Mouse (Mus musculus) forebrain, embryonic 13.5 days (tissue): ENCODE measurements at regions not wholly inside any gene's neighbourhood (a gene's known extent, or its start where the extent isn't known, plus 50 kb on each side); places are given as distances from the start of the nearest gene placed in this dataset.

Source experiments
- ATAC-seq: fragments of 200-750 bp; cut with Nextera tagmentation; 2 replicates; pipeline ENCODE4 v1.8.0; 2017
- H3K27ac ChIP-seq: fragments of 300-500 bp; sonication (generic); 2 replicates; pipeline ENCODE4 v1.5.1; 2015; ENCODE audit warnings: inconsistent platforms, mild to moderate bottlenecking, moderate library complexity
- H3K27me3 ChIP-seq: fragments of 300-500 bp; sonication (generic); 2 replicates; pipeline ENCODE4 v1.6.1; 2015; ENCODE audit warnings: mild to moderate bottlenecking, inconsistent platforms
- H3K36me3 ChIP-seq: fragments of 300-500 bp; sonication (generic); 2 replicates; pipeline ENCODE4 v1.6.1; 2015; ENCODE audit warnings: mild to moderate bottlenecking, inconsistent platforms; ENCODE audit not compliant: poor library complexity, severe bottlenecking
- H3K4me1 ChIP-seq: fragments of 300-500 bp; sonication (generic); 2 replicates; pipeline ENCODE4 v1.6.1; 2015; ENCODE audit warnings: inconsistent platforms
- H3K4me2 ChIP-seq: fragments of 300-500 bp; sonication (generic); 2 replicates; pipeline ENCODE4 v1.6.1; 2015; ENCODE audit warnings: inconsistent platforms, mild to moderate bottlenecking, moderate library complexity
- H3K4me3 ChIP-seq: fragments of 300-500 bp; sonication (generic); 2 replicates; pipeline ENCODE4 v1.5.1; 2015; ENCODE audit warnings: mild to moderate bottlenecking, inconsistent platforms
- H3K9ac ChIP-seq: fragments of 300-500 bp; sonication (generic); 2 replicates; pipeline ENCODE4 v1.6.1; 2015; ENCODE audit warnings: mild to moderate bottlenecking, inconsistent platforms
- H3K9me3 ChIP-seq: fragments of 300-500 bp; sonication (generic); replicated peaks from 2 replicates; pipeline ENCODE4 v1.6.1; 2016; ENCODE audit warnings: inconsistent platforms
- WGBS: fragments of 180-500 bp; shearing (Covaris S2); methylation state at CpG from one replicate; pipeline ENCODE4 v1.1.7; 2015; 5-methylcytosine and 5-hydroxymethylcytosine counted together

DNA sequence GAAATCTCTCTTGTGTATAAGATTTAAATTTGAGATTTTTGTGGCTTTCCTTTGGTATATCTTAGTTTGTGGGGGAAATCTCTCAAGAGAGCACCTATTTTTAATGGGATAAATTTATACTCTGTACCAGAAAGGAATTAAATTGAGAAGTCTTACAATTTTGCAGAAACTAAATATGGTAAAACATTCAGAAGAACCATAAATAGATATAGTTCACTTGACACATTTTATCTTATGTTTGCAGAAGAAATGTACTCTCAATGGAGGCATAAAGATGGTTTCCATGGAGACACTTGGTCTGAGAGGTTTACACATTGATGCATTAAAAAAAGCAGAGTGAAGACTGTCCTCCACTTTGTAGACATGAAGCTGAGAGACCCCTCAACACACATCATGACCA lies 86.9 kb downstream of the Ndufa10 start:
- Histone ChIP-seq H3K27ac (no peak overlapping the region), H3K27me3 (no peaks in the 10 kb centered on the region), H3K4me1 (no peaks in the 10 kb centered on the region), H3K36me3 (no peaks in the 10 kb centered on the region), H3K4me2 (no peak overlapping the region), H3K9me3 (no peaks in the 10 kb centered on the region; the same call in 1 of the 2 replicates), H3K4me3 (no peak overlapping the region), H3K9ac (no peak overlapping the region)
- ATAC-seq = no peak

GRCm38 (mm10) chr1:92384945-92385344 lies 88.7 kb downstream of the Ndufa10 start:
- H3K4me1 ChIP-seq = no peaks in the 10 kb centered on the region
- no peak for ATAC-seq

GRCm38 (mm10) chr1:92383749-92384148 lies 89.9 kb downstream of the Ndufa10 start:
- no peak for ATAC-seq
- Histone ChIP-seq H3K9ac (no peak overlapping the region), H3K4me3 (no peak overlapping the region), H3K4me2 (no peak overlapping the region), H3K9me3 (no peaks in the 10 kb centered on the region; the same call in 1 of the 2 replicates), H3K36me3 (no peaks in the 10 kb centered on the region), H3K27me3 (no peaks in the 10 kb centered on the region), H3K27ac (no peak overlapping the region), H3K4me1 (no peaks in the 10 kb centered on the region)
- WGBS = 85% methylated on average over 4 of the region's 4 CpGs

More at GRCm38 (mm10) chr1:92384945-92385344, 88.7 kb downstream of the Ndufa10 start:
- no peaks in the 10 kb centered on the region; the same call in 1 of the 2 replicates for H3K9me3 ChIP-seq
- no peak overlapping the region for H3K9ac ChIP-seq
- H3K27ac ChIP-seq = no peak overlapping the region
- H3K4me2 ChIP-seq = no peak overlapping the region
- no peak overlapping the region for H3K4me3 ChIP-seq
- no peaks in the 10 kb centered on the region for H3K27me3 ChIP-seq
- H3K36me3 ChIP-seq = no peaks in the 10 kb centered on the region

- H3K4me3 ChIP-seq = no peak overlapping the region
- no peaks in the 10 kb centered on the region for H3K9me3 ChIP-seq
- H3K36me3 ChIP-seq = no peaks in the 10 kb centered on the region
- H3K9ac ChIP-seq = no peak overlapping the region
- no peak for ATAC-seq
- H3K4me2 ChIP-seq = no peak overlapping the region
- no peak overlapping the region for H3K27ac ChIP-seq
- 76% methylated on average over 3 of the region's 3 CpGs for WGBS
- H3K27me3 ChIP-seq = no peaks in the 10 kb centered on the region
- no peaks in the 10 kb centered on the region for H3K4me1 ChIP-seq
These were observed 94.2 kb downstream of the Ndufa10 start for GRCm38 (mm10) chr1:92379510-92379886.

GRCm38 (mm10) chr1:92378741-92379509 lies 94.7 kb downstream of the Ndufa10 start:
- no peak overlapping the region for H3K27ac ChIP-seq
- H3K27me3 ChIP-seq = no peaks in the 10 kb centered on the region
- 66% methylated on average over 8 of the region's 8 CpGs for WGBS
- no peak overlapping the region for H3K4me2 ChIP-seq
- no peak overlapping the region for H3K9ac ChIP-seq
- no peak overlapping the region for H3K4me3 ChIP-seq
- H3K36me3 ChIP-seq = no peaks in the 10 kb centered on the region
- no peaks in the 10 kb centered on the region for H3K9me3 ChIP-seq
- ATAC-seq = no peak
- H3K4me1 ChIP-seq = no peaks in the 10 kb centered on the region

DNA sequence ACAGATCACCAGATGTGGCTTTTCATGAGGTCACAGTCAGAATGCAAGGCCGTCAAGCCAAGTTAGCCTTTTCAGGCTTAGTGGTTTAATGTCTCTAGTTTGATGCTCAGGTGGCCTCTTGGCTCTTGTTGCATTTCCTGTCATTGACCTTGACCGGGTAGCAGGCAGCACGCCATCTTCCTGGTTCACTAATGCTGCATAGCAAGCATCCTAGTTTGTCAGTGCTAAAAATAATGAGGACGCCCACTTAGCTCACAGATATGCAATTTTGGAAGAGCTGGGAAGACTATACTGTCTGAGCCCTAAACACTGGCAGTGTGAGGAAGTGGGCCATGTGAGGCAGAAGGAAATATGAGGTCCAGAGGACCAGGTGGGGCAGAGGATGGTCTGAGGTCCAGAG lies 97.2 kb downstream of the Ndufa10 start:
- Histone ChIP-seq H3K27me3 (no peaks in the 10 kb centered on the region), H3K4me2 (no peak overlapping the region), H3K27ac (no peak overlapping the region), H3K9me3 (no peaks in the 10 kb centered on the region), H3K9ac (no peak overlapping the region), H3K36me3 (no peaks in the 10 kb centered on the region), H3K4me3 (no peak overlapping the region), H3K4me1 (peaks cover 12% of the 10 kb centered on the region)
- ATAC-seq = no peak
- WGBS = 89% methylated on average over 4 of the region's 4 CpGs

DNA sequence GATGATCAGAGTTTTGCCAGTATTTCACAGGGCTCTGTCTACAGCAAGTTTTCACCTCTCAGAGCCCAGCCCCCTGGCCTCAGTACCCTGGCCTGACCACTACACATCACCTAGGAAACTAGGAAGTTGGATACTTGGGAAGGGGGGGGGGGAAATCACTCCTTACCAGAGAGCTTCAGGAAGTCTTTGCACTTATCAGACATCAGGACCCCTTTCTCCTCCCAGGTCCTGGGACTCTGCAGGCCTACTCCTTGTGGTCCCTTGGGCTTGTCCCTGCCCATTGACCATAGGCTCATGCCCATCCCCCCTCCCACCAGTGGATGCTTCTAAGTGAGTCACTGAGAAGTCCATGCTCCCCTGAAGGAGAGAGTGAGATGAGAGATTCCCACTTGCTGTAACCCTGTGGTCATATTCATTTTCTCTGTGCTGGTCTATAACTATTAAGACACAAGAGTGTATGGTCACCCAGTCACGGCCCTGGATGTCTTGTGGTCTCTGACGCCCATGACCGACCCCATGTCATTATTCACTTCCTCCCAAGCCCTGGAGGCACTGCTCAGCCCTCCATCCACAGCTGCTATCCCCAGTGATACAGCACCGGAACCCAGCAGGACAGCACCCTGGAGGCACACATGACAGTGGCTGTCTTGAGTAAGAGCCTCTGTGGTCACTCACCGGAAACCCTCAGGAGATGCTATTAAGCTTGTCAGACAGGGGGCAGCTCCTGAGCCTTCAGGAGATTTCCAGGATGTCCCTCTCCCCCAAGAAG lies 101.3 kb downstream of the Ndufa10 start:
- peaks cover 17% of the 10 kb centered on the region for H3K4me1 ChIP-seq
- H3K9me3 ChIP-seq = no peaks in the 10 kb centered on the region
- WGBS = 90% methylated on average over 5 of the region's 5 CpGs
- H3K36me3 ChIP-seq = no peaks in the 10 kb centered on the region
- 0 out of 2 replicates have a peak, but pooled peaks have one; percentile 20 for ATAC-seq
- H3K27me3 ChIP-seq = no peaks in the 10 kb centered on the region
- no peak overlapping the region for H3K4me3 ChIP-seq
- H3K9ac ChIP-seq = no peak overlapping the region
- H3K27ac ChIP-seq = peak overlapping the region; percentile 66
- 0 out of 2 replicates have a peak overlapping the region, but pooled peaks have one; percentile 6 for H3K4me2 ChIP-seq

GRCm38 (mm10) chr1:92371357-92371981 lies 102.2 kb downstream of the Ndufa10 start:
- Histone ChIP-seq H3K9me3 (no peaks in the 10 kb centered on the region), H3K27me3 (no peaks in the 10 kb centered on the region), H3K27ac (peak overlapping the region; percentile 66), H3K9ac (no peak overlapping the region), H3K4me1 (peaks cover 17% of the 10 kb centered on the region), H3K4me3 (no peak overlapping the region), H3K36me3 (no peaks in the 10 kb centered on the region), H3K4me2 (peak overlapping the region; percentile 6; the same call in 1 of the 2 replicates)
- WGBS = 48% methylated on average over 11 of the region's 11 CpGs
- ATAC-seq = peak; percentile 79

DNA sequence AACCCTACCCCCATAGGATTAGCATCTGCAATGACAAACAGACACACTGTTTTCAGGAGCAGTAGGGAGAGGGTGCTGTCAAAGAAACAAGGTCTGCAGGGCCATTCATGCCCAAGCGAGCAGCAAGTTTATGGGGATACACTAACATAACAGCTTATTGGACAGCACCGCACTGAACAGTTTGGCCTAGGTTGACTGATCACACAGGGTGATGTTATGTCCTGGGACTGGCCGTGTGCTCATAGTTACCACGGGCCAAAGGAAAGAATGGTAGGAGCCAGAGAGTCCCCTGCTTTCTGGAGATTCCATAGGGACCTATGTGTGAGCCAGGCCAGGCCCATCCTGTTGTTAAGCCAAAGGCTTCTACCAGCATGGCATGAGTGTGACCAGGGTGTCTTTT lies 102.8 kb downstream of the Ndufa10 start:
- H3K36me3 ChIP-seq = no peaks in the 10 kb centered on the region
- H3K4me2 ChIP-seq = no peak overlapping the region
- H3K9ac ChIP-seq = no peak overlapping the region
- no peak overlapping the region for H3K4me3 ChIP-seq
- 93% methylated on average over 4 of the region's 4 CpGs for WGBS
- H3K4me1 ChIP-seq = peaks cover 17% of the 10 kb centered on the region
- no peaks in the 10 kb centered on the region for H3K9me3 ChIP-seq
- ATAC-seq = no peak
- H3K27ac ChIP-seq = no peak overlapping the region
- H3K27me3 ChIP-seq = no peaks in the 10 kb centered on the region

DNA sequence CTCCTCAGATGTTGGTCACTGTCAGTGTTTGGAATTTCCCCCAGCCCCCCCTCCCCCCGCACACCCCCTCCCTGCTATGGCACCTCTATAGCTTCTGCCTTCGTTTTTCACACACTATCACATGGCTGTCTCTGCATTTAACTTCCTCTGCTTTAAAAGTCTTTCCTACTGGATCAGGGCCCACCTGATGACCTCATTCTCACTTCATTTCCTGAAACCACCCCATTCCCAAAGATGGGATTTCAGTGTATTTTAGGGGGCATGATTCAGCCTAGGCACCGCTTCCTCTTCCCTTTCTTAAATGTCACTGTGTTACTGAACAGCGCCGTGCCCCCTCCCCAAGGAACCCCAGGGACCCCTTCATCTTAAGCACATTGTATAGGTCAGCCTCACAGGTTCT lies 103.7 kb downstream of the Ndufa10 start:
- no peak for ATAC-seq
- no peaks in the 10 kb centered on the region for H3K27me3 ChIP-seq
- H3K9ac ChIP-seq = no peak overlapping the region
- H3K36me3 ChIP-seq = no peaks in the 10 kb centered on the region
- no peaks in the 10 kb centered on the region for H3K9me3 ChIP-seq
- no peak overlapping the region for H3K4me3 ChIP-seq
- no peak overlapping the region for H3K27ac ChIP-seq
- WGBS = 93% methylated on average over 5 of the region's 5 CpGs
- H3K4me2 ChIP-seq = no peak overlapping the region
- H3K4me1 ChIP-seq = peaks cover 17% of the 10 kb centered on the region

- no peak overlapping the region for H3K9ac ChIP-seq
- WGBS = 82% methylated on average over 5 of the region's 5 CpGs
- no peak overlapping the region for H3K4me3 ChIP-seq
- no peaks in the 10 kb centered on the region for H3K36me3 ChIP-seq
- no peak for ATAC-seq
- no peak overlapping the region for H3K27ac ChIP-seq
- no peak overlapping the region for H3K4me2 ChIP-seq
- H3K27me3 ChIP-seq = no peaks in the 10 kb centered on the region
- H3K9me3 ChIP-seq = no peaks in the 10 kb centered on the region
- H3K4me1 ChIP-seq = peaks cover 7% of the 10 kb centered on the region
These were observed 107.4 kb downstream of the Ndufa10 start for GRCm38 (mm10) chr1:92366249-92366648.

DNA sequence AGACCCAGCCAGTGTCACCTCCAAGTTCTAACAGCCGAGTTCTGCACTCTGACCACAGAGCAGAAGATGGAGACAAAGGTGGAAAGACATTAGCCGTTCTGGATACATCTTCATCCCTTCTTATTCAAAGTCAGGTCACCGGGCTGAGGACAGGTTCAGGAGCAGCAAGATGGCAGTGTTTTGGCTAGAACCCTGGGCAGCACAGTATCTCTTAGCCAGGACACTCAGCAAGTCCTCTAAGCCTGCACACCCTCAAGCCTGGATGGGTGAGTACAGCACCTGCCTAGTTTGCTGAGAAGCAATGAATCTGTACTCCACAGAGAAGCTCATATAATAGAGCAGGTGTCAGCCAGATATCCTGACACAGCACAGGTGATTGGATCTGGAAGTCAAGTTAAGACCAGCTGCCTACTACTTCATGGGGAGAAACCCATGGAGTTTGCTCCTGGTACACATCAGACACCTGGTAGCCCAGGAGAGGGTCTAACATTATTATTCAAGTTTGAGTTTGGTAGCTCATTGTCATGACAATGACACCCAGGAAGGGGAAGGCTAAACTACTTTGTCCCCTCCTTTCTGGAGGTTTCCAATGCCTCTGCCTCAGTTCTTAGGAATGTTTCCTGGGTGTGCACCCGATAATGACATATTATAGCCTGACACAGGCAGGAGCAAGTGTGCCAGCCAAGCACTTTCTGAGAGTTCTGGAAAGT lies 108.1 kb downstream of the Ndufa10 start:
- H3K4me3 ChIP-seq = no peak overlapping the region
- no peak overlapping the region for H3K9ac ChIP-seq
- H3K36me3 ChIP-seq = no peaks in the 10 kb centered on the region
- H3K27me3 ChIP-seq = no peaks in the 10 kb centered on the region
- ATAC-seq = no peak
- H3K27ac ChIP-seq = no peak overlapping the region
- 0 out of 2 replicates have a peak, but pooled peaks cover 6% of the 10 kb centered on the region for H3K4me1 ChIP-seq
- H3K9me3 ChIP-seq = no peaks in the 10 kb centered on the region
- H3K4me2 ChIP-seq = no peak overlapping the region
- WGBS = 71% methylated on average over 4 of the region's 4 CpGs
